Mouse (Mus musculus): Measurements from ENCODE around the gene Mdh2.

Gene Mdh2

GRCm38 (mm10) chr5:135835981-135836380 lies 57.7 kb downstream of the Mdh2 start:
- DNase-seq = no peak
